Mouse (Mus musculus) embryonic facial prominence, embryonic 11.5 days (tissue): Measurements from ENCODE around the gene Sh2b3. TPM values are rescaled to one million over a fixed set of nuclear protein-coding genes. Genes with fewer than 3 reads are reported as not detected.

Source experiments
- ATAC-seq: fragments of 200-750 bp; cut with Nextera tagmentation; replicated peaks from 2 replicates; pipeline ENCODE4 v1.8.0; 2017; ENCODE audit warnings: low read depth; ENCODE audit not compliant: insufficient number of reproducible peaks, low FRiP score, low TSS enrichment
- DNase-seq: peaks from one replicate; pipeline ENCODE4 v3.0.0-alpha.2; 2015; ENCODE audit warnings: low spot score
- H3K27ac ChIP-seq: fragments of 300-500 bp; sonication (generic); replicated peaks from 2 replicates; pipeline ENCODE4 v1.5.1; 2014; ENCODE audit warnings: mild to moderate bottlenecking, low read depth, low read length, control low read depth
- H3K27me3 ChIP-seq: fragments of 300-500 bp; sonication (generic); 2 replicates; pipeline ENCODE4 v1.6.1; 2014; ENCODE audit warnings: mild to moderate bottlenecking, low read length, moderate library complexity, mixed read lengths; ENCODE audit not compliant: control insufficient read depth, insufficient read depth
- H3K36me3 ChIP-seq: fragments of 300-500 bp; sonication (generic); replicated peaks from 2 replicates; pipeline ENCODE4 v1.6.1; 2014; ENCODE audit warnings: low read depth, mild to moderate bottlenecking, low read length, moderate library complexity, mixed read lengths; ENCODE audit not compliant: control insufficient read depth, insufficient read depth
- H3K4me1 ChIP-seq: fragments of 300-500 bp; sonication (generic); 2 replicates; pipeline ENCODE4 v1.6.1; 2014; ENCODE audit warnings: low read length, mixed read lengths; ENCODE audit not compliant: control insufficient read depth, insufficient read depth
- H3K4me2 ChIP-seq: fragments of 300-500 bp; sonication (generic); 2 replicates; pipeline ENCODE4 v1.6.1; 2014; ENCODE audit warnings: low read depth, mild to moderate bottlenecking, control low read depth, low read length, moderate library complexity
- H3K4me3 ChIP-seq: fragments of 300-500 bp; sonication (generic); 2 replicates; pipeline ENCODE4 v1.5.1; 2014; ENCODE audit warnings: low read depth, low read length, control low read depth
- H3K9ac ChIP-seq: fragments of 300-500 bp; sonication (generic); replicated peaks from 2 replicates; pipeline ENCODE4 v1.6.1; 2014; ENCODE audit warnings: mild to moderate bottlenecking, control low read depth, low read length
- H3K9me3 ChIP-seq: fragments of 300-500 bp; sonication (generic); replicated peaks from 2 replicates; pipeline ENCODE4 v1.6.1; 2016; ENCODE audit warnings: mild to moderate bottlenecking, low read length, inconsistent platforms, mixed read lengths; ENCODE audit not compliant: control insufficient read depth
- WGBS: fragments of 180-500 bp; shearing (Covaris S2); extraction: QIAGEN DNeasy Blood & Tissue Kit; methylation state at CpG from one replicate; pipeline ENCODE4 v1.1.7; 2014; 5-methylcytosine and 5-hydroxymethylcytosine counted together
- polyA plus RNA-seq: library from polyadenylated mRNA; unstranded; fragments of >200 nt; fragmentation: Nextera tagmentation; extraction: Ambion mirVana; gene quantifications from 2 replicates; pipeline ENCODE4 v1.2.1, GENCODE M21; 2014

Sh2b3 gene
- polyA plus RNA-seq, 1 experiment from 2014 or later, result 7.8 TPM

GRCm38 (mm10) chr5:121813744-121814143 lies 23.7 kb downstream of the Sh2b3 start:
- Histone ChIP-seq H3K36me3 (peaks cover 17% of the 10 kb centered on the region), H3K9me3 (no peaks in the 10 kb centered on the region), H3K4me3 (no peak overlapping the region), H3K4me2 (no peak overlapping the region), H3K27ac (no peak overlapping the region), H3K27me3 (no peaks in the 10 kb centered on the region), H3K9ac (no peak overlapping the region), H3K4me1 (no peaks in the 10 kb centered on the region)
- DNase-seq (no peak), ATAC-seq (no peak)
- 92% methylated on average over 10 of the region's 10 CpGs for WGBS

GRCm38 (mm10) chr5:121812526-121813243 lies 24.8 kb downstream of the Sh2b3 start:
- H3K9ac ChIP-seq, result no peak overlapping the region
- no peaks in the 10 kb centered on the region for H3K9me3 ChIP-seq
- no peak overlapping the region for H3K4me2 ChIP-seq
- peaks cover 13% of the 10 kb centered on the region for H3K36me3 ChIP-seq
- 85% methylated on average over 7 of the region's 7 CpGs for WGBS
- no peak for DNase-seq
- no peaks in the 10 kb centered on the region for H3K4me1 ChIP-seq
- no peak overlapping the region for H3K27ac ChIP-seq
- H3K27me3 ChIP-seq, result no peaks in the 10 kb centered on the region
- no peak for ATAC-seq
- H3K4me3 ChIP-seq, result no peak overlapping the region

- 94% methylated on average over 5 of the region's 5 CpGs for WGBS
- no peaks in the 10 kb centered on the region for H3K27me3 ChIP-seq
- DNase-seq (no peak), ATAC-seq (no peak)
- H3K4me2 ChIP-seq, result no peak overlapping the region
- H3K9ac ChIP-seq, result no peak overlapping the region
- H3K9me3 ChIP-seq, result no peaks in the 10 kb centered on the region
- no peak overlapping the region for H3K27ac ChIP-seq
- no peaks in the 10 kb centered on the region for H3K4me1 ChIP-seq
- H3K36me3 ChIP-seq, result peaks cover 8% of the 10 kb centered on the region
- H3K4me3 ChIP-seq, result no peak overlapping the region
These were observed 25.9 kb downstream of the Sh2b3 start for GRCm38 (mm10) chr5:121811485-121811931.

GRCm38 (mm10) chr5:121810331-121811151 lies 26.9 kb downstream of the Sh2b3 start:
- H3K4me3 ChIP-seq, result no peak overlapping the region
- no peak overlapping the region for H3K4me2 ChIP-seq
- H3K4me1 ChIP-seq, result no peaks in the 10 kb centered on the region
- no peak for DNase-seq
- H3K27ac ChIP-seq, result no peak overlapping the region
- no peak overlapping the region for H3K9ac ChIP-seq
- no peak for ATAC-seq
- H3K9me3 ChIP-seq, result no peaks in the 10 kb centered on the region
- 87% methylated on average over 17 of the region's 17 CpGs for WGBS
- peaks cover 8% of the 10 kb centered on the region for H3K36me3 ChIP-seq
- no peaks in the 10 kb centered on the region for H3K27me3 ChIP-seq

GRCm38 (mm10) chr5:121809667-121810224 lies 27.7 kb downstream of the Sh2b3 start:
- H3K4me3 ChIP-seq, result no peak overlapping the region
- H3K9me3 ChIP-seq, result no peaks in the 10 kb centered on the region
- H3K27me3 ChIP-seq, result no peaks in the 10 kb centered on the region
- H3K27ac ChIP-seq, result no peak overlapping the region
- no peak for ATAC-seq
- H3K9ac ChIP-seq, result no peak overlapping the region
- WGBS, result 88% methylated on average over 5 of the region's 5 CpGs
- peaks cover 8% of the 10 kb centered on the region for H3K36me3 ChIP-seq
- H3K4me1 ChIP-seq, result no peaks in the 10 kb centered on the region
- no peak overlapping the region for H3K4me2 ChIP-seq
- DNase-seq, result no peak

- WGBS, result 92% methylated on average over 2 of the region's 2 CpGs
- Histone ChIP-seq H3K4me1 (no peaks in the 10 kb centered on the region), H3K9me3 (no peaks in the 10 kb centered on the region), H3K27me3 (no peaks in the 10 kb centered on the region), H3K9ac (no peak overlapping the region), H3K27ac (no peak overlapping the region), H3K36me3 (peaks cover 5% of the 10 kb centered on the region), H3K4me3 (no peak overlapping the region), H3K4me2 (no peak overlapping the region)
- DNase-seq (no peak), ATAC-seq (no peak)
These were observed 29.2 kb downstream of the Sh2b3 start for GRCm38 (mm10) chr5:121808202-121808601.

GRCm38 (mm10) chr5:121807186-121807585 lies 30.3 kb downstream of the Sh2b3 start:
- no peak overlapping the region for H3K9ac ChIP-seq
- no peak overlapping the region for H3K4me2 ChIP-seq
- no peak overlapping the region for H3K4me3 ChIP-seq
- H3K27me3 ChIP-seq, result no peaks in the 10 kb centered on the region
- WGBS, result 92% methylated on average over 3 of the region's 3 CpGs
- no peak for ATAC-seq
- peaks cover 3% of the 10 kb centered on the region for H3K36me3 ChIP-seq
- no peaks in the 10 kb centered on the region for H3K4me1 ChIP-seq
- no peak for DNase-seq
- no peak overlapping the region for H3K27ac ChIP-seq
- H3K9me3 ChIP-seq, result no peaks in the 10 kb centered on the region

- no peak overlapping the region for H3K4me2 ChIP-seq
- H3K27ac ChIP-seq, result no peak overlapping the region
- H3K36me3 ChIP-seq, result peaks cover 10% of the 10 kb centered on the region
- no peaks in the 10 kb centered on the region for H3K4me1 ChIP-seq
- no peaks in the 10 kb centered on the region for H3K27me3 ChIP-seq
- no peak overlapping the region for H3K4me3 ChIP-seq
- H3K9me3 ChIP-seq, result no peaks in the 10 kb centered on the region
- DNase-seq (no peak), ATAC-seq (no peak)
- 97% methylated on average over 2 of the region's 2 CpGs for WGBS
- H3K9ac ChIP-seq, result no peak overlapping the region
These were observed 39.0 kb downstream of the Sh2b3 start for GRCm38 (mm10) chr5:121798447-121798846.
